Mouse (Mus musculus) lung, postnatal 25 days (tissue): Measurements from ENCODE around the gene Amot.

ENCODE experiments used
- DNase-seq: peaks from one replicate; pipeline ENCODE4 v3.0.0; 2022; ENCODE audit warnings: low spot score

The Amot gene

GRCm38 (mm10) chrX:145479942-145480341, 25.0 kb downstream of the Amot start:
- no peak for DNase-seq

GRCm38 (mm10) chrX:145477725-145478194, 27.2 kb downstream of the Amot start:
- DNase-seq: no peak

- no peak for DNase-seq
Observed at GRCm38 (mm10) chrX:145477003-145477724, 27.8 kb downstream of the Amot start.

GRCm38 (mm10) chrX:145468264-145468663, 36.7 kb downstream of the Amot start:
- no peak for DNase-seq

GRCm38 (mm10) chrX:145463524-145463923, 41.5 kb downstream of the Amot start:
- no peak for DNase-seq

GRCm38 (mm10) chrX:145461339-145461738, 43.6 kb downstream of the Amot start:
- DNase-seq: no peak

DNA sequence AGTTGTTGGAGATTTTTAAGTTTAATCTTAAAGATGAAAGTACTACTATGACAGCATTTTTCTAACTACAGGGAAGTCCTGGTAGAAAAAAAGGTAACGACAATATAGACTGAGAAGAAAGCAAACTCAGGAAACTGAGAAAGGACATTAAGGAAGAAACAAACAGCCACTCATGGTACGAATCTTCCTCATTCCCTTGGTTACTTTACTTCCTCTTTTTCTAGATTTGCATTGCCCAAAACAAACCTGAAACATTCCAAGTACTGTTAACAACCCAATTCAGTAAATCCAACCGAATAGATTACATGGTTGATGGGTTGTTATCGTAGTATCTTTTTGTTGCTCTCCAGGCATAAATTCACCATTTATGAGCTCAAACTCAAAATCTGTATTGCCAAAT, 48.7 kb downstream of the Amot start:
- no peak for DNase-seq

- no peak for DNase-seq
Observed at GRCm38 (mm10) chrX:145455629-145456028, 49.4 kb downstream of the Amot start.

- no peak for DNase-seq
Observed at GRCm38 (mm10) chrX:145454828-145455227, 50.2 kb downstream of the Amot start.

DNA sequence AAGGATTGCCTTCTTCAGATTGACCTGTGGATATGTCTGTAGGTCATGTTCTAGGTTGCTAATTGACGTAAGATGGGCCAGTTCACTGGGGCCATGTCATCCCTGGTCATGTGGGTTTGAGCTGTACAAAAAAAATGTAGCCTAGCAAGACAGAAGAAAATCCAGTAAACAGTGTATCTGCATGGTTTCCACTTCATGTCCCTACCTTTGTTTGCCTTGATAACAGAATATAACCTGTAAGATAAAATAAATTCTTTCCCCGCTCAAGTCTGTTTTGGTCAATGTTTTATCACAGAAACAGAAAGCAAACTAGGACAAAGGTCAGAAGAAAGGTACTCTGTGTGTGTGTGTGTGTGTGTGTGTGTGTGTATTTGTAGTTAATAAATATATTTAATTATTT, 63.5 kb downstream of the Amot start:
- DNase-seq: no peak

GRCm38 (mm10) chrX:145433652-145434051, 71.3 kb downstream of the Amot start:
- DNase-seq: no peak

DNA sequence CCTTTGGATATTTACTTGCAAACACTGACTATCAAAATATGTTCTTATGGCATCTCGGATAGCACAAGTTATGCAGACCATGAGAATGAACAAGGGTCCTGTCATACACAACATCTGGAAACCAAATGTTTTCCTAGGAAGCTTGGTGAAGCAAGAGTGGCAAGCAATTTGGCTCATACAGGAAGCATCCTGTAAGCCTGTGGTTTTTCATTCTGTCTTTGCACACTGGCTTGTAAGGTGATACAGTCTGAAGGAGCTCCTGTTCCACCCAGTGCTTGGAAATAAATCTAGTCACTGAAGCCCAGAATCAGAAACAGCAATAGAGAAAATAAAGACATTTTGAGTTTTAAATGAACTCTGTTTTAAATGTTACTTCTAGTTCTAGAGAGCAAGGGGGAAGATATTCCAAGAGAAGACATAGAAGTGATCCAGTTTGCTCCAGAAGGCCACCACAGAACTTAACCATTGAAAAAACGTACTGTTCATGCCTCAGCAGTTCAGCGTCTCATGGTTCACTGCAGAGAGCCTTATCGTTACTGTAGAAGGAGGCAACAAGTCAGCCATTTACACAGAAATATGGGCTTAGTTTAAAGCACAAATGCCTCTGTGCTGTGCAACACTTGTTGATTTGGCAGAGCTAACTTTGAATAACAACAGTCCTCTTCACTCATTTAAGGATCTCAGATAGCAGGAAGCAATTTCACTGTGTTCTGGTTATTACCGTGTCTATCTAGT, 74.0 kb downstream of the Amot start:
- DNase-seq: no peak

- DNase-seq: no peak
Observed at GRCm38 (mm10) chrX:145428811-145429210, 76.2 kb downstream of the Amot start.

DNA sequence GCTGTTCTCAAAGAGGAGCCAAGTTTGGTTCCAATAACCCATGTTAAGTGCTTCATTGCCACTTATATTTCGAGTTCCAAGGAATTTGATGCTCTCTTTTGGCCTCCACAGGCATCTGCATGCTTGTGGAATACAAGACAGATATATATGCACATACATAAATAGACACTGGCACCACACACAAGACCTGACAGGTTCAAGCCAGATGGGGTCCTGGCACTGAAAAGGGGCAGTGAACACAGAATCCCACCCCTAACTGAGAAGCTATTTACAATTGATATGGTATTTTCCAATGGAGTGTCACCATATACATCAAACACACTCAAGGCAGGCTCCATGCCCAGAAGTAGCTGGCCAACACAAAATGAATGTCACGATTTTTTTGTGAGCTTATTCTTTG, 81.0 kb downstream of the Amot start:
- DNase-seq: no peak

DNA sequence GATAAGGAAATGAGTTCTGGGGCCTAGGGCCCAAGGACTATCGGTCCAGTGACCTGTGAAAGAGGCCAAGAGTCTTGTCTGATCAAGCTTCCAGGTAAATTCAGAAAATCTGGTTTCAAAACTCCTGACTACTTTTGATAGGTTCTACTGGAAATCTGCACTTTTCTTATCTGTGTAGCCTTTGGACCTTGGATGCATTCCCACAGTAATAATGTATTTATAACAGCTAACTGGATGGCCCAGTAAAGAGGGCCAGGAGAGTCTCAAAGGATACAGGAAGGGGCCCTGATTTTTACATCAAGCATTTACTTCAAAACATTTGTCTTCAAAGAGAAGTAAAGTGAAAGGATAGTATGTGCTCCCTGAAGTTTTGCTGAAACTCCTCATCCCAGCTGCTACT, 90.7 kb downstream of the Amot start:
- no peak for DNase-seq

DNA sequence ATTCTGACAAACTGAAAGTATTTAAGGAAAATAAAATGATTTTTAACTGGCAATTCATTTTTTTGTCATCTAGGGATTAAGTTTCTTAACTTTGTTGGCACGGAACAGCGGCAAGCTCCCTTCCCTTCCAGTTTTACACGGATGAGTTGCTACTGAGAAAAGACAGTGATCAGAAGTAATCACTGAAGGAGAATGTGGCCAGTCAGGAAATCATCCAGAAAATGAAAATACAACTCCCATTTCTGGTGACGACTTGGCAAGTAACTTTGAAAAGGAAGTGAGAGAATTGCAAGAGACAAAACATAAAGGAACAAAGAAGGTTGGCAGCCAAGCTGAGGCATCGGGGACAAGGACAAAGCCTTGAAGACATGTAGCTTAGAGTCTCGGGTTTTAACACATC, 93.6 kb downstream of the Amot start:
- DNase-seq: no peak

DNA sequence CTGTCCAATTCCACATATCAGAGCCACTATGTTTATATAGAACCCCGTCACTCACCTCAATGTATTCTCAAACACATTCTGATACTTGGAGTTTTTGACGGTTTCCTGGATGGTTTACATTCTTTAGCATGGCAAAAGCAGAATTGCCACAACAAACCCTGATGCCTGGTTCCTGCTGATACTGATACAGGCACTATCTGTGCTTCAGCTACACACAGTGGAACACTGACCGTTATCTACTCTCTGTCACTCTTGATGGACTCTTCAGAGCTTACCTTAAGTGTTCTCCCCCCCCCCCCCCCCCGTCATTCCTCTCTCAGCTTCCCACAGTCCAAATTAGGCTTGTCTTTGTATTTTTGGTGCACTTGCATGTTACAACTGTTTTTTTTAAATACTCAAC, 98.9 kb downstream of the Amot start:
- DNase-seq: no peak

GRCm38 (mm10) chrX:145401926-145402325, 103.1 kb downstream of the Amot start:
- DNase-seq: no peak

DNA sequence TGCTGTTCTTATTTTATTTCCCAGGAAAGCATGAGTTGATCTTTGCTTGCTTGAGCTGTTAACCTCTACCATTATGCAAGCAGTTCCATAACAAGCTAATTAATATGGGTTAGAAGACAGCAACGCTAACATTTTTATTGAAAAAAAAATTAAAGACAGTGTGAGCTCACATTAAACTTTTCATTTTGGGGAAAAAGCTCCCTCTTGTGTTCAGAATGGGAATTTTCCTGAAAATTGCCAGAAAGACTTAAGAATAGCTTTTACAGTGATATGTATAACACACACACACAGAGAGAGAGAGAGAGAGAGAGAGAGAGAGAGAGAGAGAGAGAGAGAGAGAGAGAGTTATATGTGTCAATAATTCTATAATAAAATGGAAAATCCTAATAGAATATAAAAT, 105.7 kb downstream of the Amot start:
- DNase-seq: no peak
